Mouse (Mus musculus): ENCODE results near the gene Haus5. TPM values are rescaled to one million over a fixed set of nuclear protein-coding genes. Genes with fewer than 3 reads are reported as not detected.

Haus5 gene
- polyA plus RNA-seq (2015; fragmentation: Nextera tagmentation; extraction: Ambion mirVana), result 25.7 and 28.8 TPM in 2 replicates

DNA sequence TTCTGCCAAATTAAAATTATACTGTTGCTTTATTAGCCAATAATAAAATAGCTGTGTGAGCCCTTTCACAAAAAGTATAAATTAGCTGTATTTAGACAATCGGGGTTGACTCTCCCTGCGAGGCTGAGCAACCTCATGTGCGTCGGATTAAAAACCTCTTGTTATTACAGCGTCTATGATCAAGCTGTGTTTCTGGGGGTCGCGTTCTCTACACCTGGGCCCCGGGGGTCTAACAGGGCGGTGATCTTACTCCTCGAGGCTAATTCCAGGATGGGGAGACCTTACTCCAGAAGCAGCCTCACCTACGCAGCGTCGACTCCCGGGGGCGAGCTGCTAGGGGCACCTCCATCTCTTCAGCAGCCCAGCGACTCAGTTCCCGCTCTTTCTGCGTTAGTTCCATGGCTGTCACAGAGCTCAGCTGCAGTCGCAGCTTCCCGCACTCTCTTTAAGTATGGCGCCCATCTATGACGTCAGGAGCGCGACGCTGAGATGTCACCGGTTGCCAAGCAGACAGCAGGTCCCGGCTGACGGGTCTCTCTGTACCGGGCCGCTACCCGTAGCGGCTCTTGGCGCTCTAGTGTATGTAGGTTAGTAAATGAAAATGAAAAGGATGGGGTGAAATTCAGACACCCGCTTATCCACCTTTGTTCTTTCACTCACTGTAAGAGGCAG is at the start of gene Haus5:
Haus5 (minus strand) TSS at position 466 of the 672 bp plus-strand sequence.
- Histone ChIP-seq H3K9me3 (ENCODE audit: control insufficient read depth, low read length) (no peaks in the 10 kb centered on the region), H3K36me3 (ENCODE audit: control insufficient read depth, insufficient read depth, low read length) (peaks cover 7% of the 10 kb centered on the region; the same call in 1 of the 2 replicates), H3K27me3 (replicated peaks; ENCODE audit: control insufficient read depth, insufficient read depth, low read length) (no peaks in the 10 kb centered on the region), H3K4me3 (ENCODE audit: low read length) (peak within 1 kb of the TSS; percentile 72), H3K4me2 (ENCODE audit: low read length) (peak within 1 kb of the TSS; percentile 93), H3K4me1 (ENCODE audit: control insufficient read depth, insufficient read depth, low read depth, low read length) (peaks cover 10% of the 10 kb centered on the region), H3K27ac (ENCODE audit: low read depth, low read length) (peak within 1 kb of the TSS; percentile 84), H3K9ac (ENCODE audit: low read depth, low read length) (peak within 1 kb of the TSS; percentile 75)
- WGBS, result under 1% methylated on average over 34 of the region's 34 CpGs
- peak; percentile 96 for ATAC-seq

GRCm38 (mm10) chr7:30711942-30712341 is 47.1 kb upstream of the Haus5 start, which contains the start of gene Atp4a:
TSS of gene Atp4a (plus strand) at chr7:30712209.
- Histone ChIP-seq H3K27ac (ENCODE audit: low read depth, low read length) (no peak within 1 kb of the TSS), H3K4me3 (ENCODE audit: low read length) (no peak within 1 kb of the TSS), H3K4me2 (ENCODE audit: low read length) (no peak within 1 kb of the TSS), H3K36me3 (ENCODE audit: control insufficient read depth, insufficient read depth, low read length) (no peaks in the 10 kb centered on the region), H3K27me3 (replicated peaks; ENCODE audit: control insufficient read depth, insufficient read depth, low read length) (peaks cover 16% of the 10 kb centered on the region), H3K4me1 (ENCODE audit: control insufficient read depth, insufficient read depth, low read depth, low read length) (peaks cover 1% of the 10 kb centered on the region; the same call in 1 of the 2 replicates), H3K9ac (ENCODE audit: low read depth, low read length) (no peak within 1 kb of the TSS), H3K9me3 (ENCODE audit: control insufficient read depth, low read length) (no peaks in the 10 kb centered on the region)
- WGBS, result 88% methylated on average over 3 of the region's 3 CpGs
- ATAC-seq, result no peak

DNA sequence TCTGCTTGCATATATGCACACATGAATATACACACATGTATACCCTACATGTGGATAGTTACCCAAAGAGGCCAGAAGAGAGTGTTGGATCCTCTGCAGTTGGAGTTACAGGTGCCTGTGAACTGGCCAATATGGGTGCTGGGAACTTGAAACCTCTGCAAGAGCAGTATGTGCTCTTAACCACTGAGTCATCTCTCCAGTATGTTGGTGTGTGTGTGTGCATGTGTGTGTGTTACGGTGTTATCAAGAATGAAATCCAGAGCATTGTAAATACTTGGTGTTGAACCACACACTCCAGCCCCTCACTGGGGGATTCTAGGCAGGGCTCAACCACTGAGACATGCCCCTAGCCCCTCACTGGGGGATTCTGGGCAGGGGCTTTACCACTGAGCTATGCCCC is 42.6 kb upstream of the Haus5 start:
- ATAC-seq, result no peak
- Histone ChIP-seq H3K9me3 (ENCODE audit: control insufficient read depth, low read length) (no peaks in the 10 kb centered on the region), H3K27me3 (replicated peaks; ENCODE audit: control insufficient read depth, insufficient read depth, low read length) (no peaks in the 10 kb centered on the region), H3K4me1 (ENCODE audit: control insufficient read depth, insufficient read depth, low read depth, low read length) (no peaks in the 10 kb centered on the region), H3K4me2 (ENCODE audit: low read length) (no peak overlapping the region), H3K36me3 (ENCODE audit: control insufficient read depth, insufficient read depth, low read length) (no peaks in the 10 kb centered on the region), H3K27ac (ENCODE audit: low read depth, low read length) (no peak overlapping the region), H3K4me3 (ENCODE audit: low read length) (no peak overlapping the region), H3K9ac (ENCODE audit: low read depth, low read length) (no peak overlapping the region)
- WGBS, result 94% methylated on average over 1 of the region's 1 CpGs

DNA sequence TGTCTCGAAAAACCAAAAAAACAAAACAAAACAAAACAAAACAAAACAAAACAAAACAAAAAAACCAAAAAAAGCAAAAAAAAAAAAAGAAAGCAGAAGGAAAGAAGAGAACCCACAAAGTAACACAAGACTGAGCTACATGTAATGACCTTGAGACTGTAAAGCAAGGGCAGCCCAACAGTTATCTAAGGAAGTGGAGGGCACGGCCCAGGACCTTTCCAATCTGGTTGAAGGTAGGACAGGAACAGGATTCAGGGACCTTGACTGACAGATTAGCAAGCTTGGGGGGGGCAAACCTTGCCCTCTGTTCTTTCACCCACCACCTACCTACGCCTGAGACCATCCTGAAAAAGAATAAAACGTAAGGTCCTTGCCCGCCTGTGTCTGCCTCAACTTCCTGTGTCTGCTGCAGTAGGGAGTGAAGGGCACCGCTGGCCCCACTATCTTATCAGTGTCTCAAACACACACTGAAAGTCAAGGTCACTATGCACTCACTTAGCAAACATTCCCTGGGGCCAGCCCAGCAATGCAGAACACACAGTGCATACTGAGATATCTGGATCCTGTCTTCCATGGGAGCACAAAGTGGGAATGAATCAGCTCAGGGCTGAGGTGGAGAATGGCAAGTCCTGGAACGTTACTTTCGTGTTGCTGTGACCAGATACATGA is 41.6 kb upstream of the Haus5 start:
- Histone ChIP-seq H3K4me3 (ENCODE audit: low read length) (no peak overlapping the region), H3K27me3 (replicated peaks; ENCODE audit: control insufficient read depth, insufficient read depth, low read length) (no peaks in the 10 kb centered on the region), H3K4me2 (ENCODE audit: low read length) (no peak overlapping the region), H3K36me3 (ENCODE audit: control insufficient read depth, insufficient read depth, low read length) (no peaks in the 10 kb centered on the region), H3K4me1 (ENCODE audit: control insufficient read depth, insufficient read depth, low read depth, low read length) (no peaks in the 10 kb centered on the region), H3K9me3 (ENCODE audit: control insufficient read depth, low read length) (no peaks in the 10 kb centered on the region), H3K27ac (ENCODE audit: low read depth, low read length) (no peak overlapping the region), H3K9ac (ENCODE audit: low read depth, low read length) (no peak overlapping the region)
- ATAC-seq, result no peak
- 83% methylated on average over 8 of the region's 8 CpGs for WGBS

DNA sequence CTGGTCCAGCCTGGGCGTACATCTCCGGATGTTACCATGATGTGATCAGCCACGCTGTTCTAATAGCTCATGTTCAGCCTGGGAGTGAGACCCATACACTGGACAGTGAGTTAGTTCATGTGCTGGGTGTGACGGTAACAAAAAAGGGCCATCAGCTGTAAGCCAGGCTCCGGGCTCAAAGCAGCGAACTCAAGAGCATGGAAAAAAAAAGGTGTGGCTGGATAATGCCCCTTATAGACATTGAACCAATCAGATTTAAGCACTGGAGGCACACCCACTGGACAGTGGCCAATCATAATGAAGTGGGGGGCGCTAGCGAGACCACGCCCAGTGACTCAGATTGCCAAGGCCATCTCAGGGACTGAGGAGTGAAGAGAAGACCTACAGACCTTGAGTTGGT is 33.8 kb upstream of the Haus5 start, which contains the start of gene 2200002J24Rik:
2200002J24Rik (plus strand) TSS at position 338 of the 400 bp plus-strand sequence.
- H3K27ac ChIP-seq (ENCODE audit: low read depth, low read length), result no peak within 1 kb of the TSS
- H3K9ac ChIP-seq (ENCODE audit: low read depth, low read length), result no peak within 1 kb of the TSS
- no peak for ATAC-seq
- H3K9me3 ChIP-seq (ENCODE audit: control insufficient read depth, low read length), result no peaks in the 10 kb centered on the region
- WGBS, result 39% methylated on average over 9 of the region's 9 CpGs
- H3K4me1 ChIP-seq (ENCODE audit: control insufficient read depth, insufficient read depth, low read depth, low read length), result no peaks in the 10 kb centered on the region
- H3K4me3 ChIP-seq (ENCODE audit: low read length), result no peak within 1 kb of the TSS
- H3K27me3 ChIP-seq (replicated peaks; ENCODE audit: control insufficient read depth, insufficient read depth, low read length), result no peaks in the 10 kb centered on the region
- no peaks in the 10 kb centered on the region for H3K36me3 ChIP-seq (ENCODE audit: control insufficient read depth, insufficient read depth, low read length)
- H3K4me2 ChIP-seq (ENCODE audit: low read length), result no peak within 1 kb of the TSS

GRCm38 (mm10) chr7:30698101-30698500 is 33.3 kb upstream of the Haus5 start:
- Histone ChIP-seq H3K36me3 (ENCODE audit: control insufficient read depth, insufficient read depth, low read length) (no peaks in the 10 kb centered on the region), H3K9ac (ENCODE audit: low read depth, low read length) (no peak overlapping the region), H3K9me3 (ENCODE audit: control insufficient read depth, low read length) (no peaks in the 10 kb centered on the region), H3K4me2 (ENCODE audit: low read length) (no peak overlapping the region), H3K27me3 (replicated peaks; ENCODE audit: control insufficient read depth, insufficient read depth, low read length) (no peaks in the 10 kb centered on the region), H3K27ac (ENCODE audit: low read depth, low read length) (no peak overlapping the region), H3K4me3 (ENCODE audit: low read length) (no peak overlapping the region), H3K4me1 (ENCODE audit: control insufficient read depth, insufficient read depth, low read depth, low read length) (no peaks in the 10 kb centered on the region)
- WGBS, result 72% methylated on average over 5 of the region's 5 CpGs
- ATAC-seq, result no peak

DNA sequence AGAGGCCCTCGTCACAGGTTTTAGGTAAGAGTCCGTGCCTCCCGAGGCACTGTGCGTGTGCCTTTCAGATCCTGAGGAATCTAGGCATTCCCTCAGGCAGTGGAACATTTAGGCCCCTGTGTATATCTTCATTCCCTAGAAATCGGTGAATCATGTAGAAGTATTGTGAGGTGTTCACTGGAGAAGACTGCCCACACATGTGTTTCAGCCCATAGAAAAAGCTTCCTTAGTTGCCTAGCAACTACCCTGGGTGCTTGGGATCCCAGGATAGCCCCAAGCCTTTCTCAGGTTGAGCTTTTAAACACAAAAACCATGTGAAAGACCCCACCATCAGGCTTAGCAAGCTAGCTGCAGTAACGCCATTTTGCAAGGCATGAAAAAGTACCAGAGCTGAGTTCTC is 23.5 kb upstream of the Haus5 start:
- ATAC-seq, result no peak
- peaks cover 8% of the 10 kb centered on the region for H3K27me3 ChIP-seq (replicated peaks; ENCODE audit: control insufficient read depth, insufficient read depth, low read length)
- no peaks in the 10 kb centered on the region for H3K36me3 ChIP-seq (ENCODE audit: control insufficient read depth, insufficient read depth, low read length)
- no peak overlapping the region for H3K4me2 ChIP-seq (ENCODE audit: low read length)
- WGBS, result 68% methylated on average over 6 of the region's 6 CpGs
- H3K4me3 ChIP-seq (ENCODE audit: low read length), result no peak overlapping the region
- no peak overlapping the region for H3K27ac ChIP-seq (ENCODE audit: low read depth, low read length)
- H3K9ac ChIP-seq (ENCODE audit: low read depth, low read length), result no peak overlapping the region
- no peaks in the 10 kb centered on the region for H3K9me3 ChIP-seq (ENCODE audit: control insufficient read depth, low read length)
- H3K4me1 ChIP-seq (ENCODE audit: control insufficient read depth, insufficient read depth, low read depth, low read length), result no peaks in the 10 kb centered on the region; the same call in 1 of the 2 replicates

GRCm38 (mm10) chr7:30683425-30683824 is 18.6 kb upstream of the Haus5 start:
- Histone ChIP-seq H3K9me3 (ENCODE audit: control insufficient read depth, low read length) (no peaks in the 10 kb centered on the region), H3K4me3 (ENCODE audit: low read length) (no peak overlapping the region), H3K4me1 (ENCODE audit: control insufficient read depth, insufficient read depth, low read depth, low read length) (no peaks in the 10 kb centered on the region; the same call in 1 of the 2 replicates), H3K4me2 (ENCODE audit: low read length) (no peak overlapping the region), H3K36me3 (ENCODE audit: control insufficient read depth, insufficient read depth, low read length) (no peaks in the 10 kb centered on the region), H3K9ac (ENCODE audit: low read depth, low read length) (no peak overlapping the region), H3K27ac (ENCODE audit: low read depth, low read length) (no peak overlapping the region), H3K27me3 (replicated peaks; ENCODE audit: control insufficient read depth, insufficient read depth, low read length) (peaks cover 7% of the 10 kb centered on the region)
- WGBS, result 85% methylated on average over 2 of the region's 2 CpGs
- no peak for ATAC-seq

GRCm38 (mm10) chr7:30681897-30682296 is 17.1 kb upstream of the Haus5 start:
- H3K36me3 ChIP-seq (ENCODE audit: control insufficient read depth, insufficient read depth, low read length), result no peaks in the 10 kb centered on the region
- H3K4me1 ChIP-seq (ENCODE audit: control insufficient read depth, insufficient read depth, low read depth, low read length), result no peaks in the 10 kb centered on the region
- H3K9ac ChIP-seq (ENCODE audit: low read depth, low read length), result no peak overlapping the region
- no peak overlapping the region for H3K4me2 ChIP-seq (ENCODE audit: low read length)
- no peak for ATAC-seq
- H3K27ac ChIP-seq (ENCODE audit: low read depth, low read length), result no peak overlapping the region
- 64% methylated on average over 5 of the region's 5 CpGs for WGBS
- H3K9me3 ChIP-seq (ENCODE audit: control insufficient read depth, low read length), result no peaks in the 10 kb centered on the region
- no peak overlapping the region for H3K4me3 ChIP-seq (ENCODE audit: low read length)
- H3K27me3 ChIP-seq (replicated peaks; ENCODE audit: control insufficient read depth, insufficient read depth, low read length), result no peaks in the 10 kb centered on the region; the same call in 1 of the 2 replicates

Data from hindbrain, embryonic 16.5 days (tissue).